Mouse (Mus musculus): ENCODE measurements around the gene Acadsb. TPM values are rescaled to one million over a fixed set of nuclear protein-coding genes. Genes with fewer than 3 reads are reported as not detected.
"Not testable (repeated sequence)": the region's sequence is repeated elsewhere in the genome, so short reads cannot be mapped to it uniquely, and the experiment has no call there.

Acadsb gene
- 146 and 149 TPM in 2 replicates for polyA plus RNA-seq (2015; fragmentation: Nextera tagmentation; extraction: Ambion mirVana)

- under 1% methylated on average over 42 of the region's 42 CpGs for WGBS
- ATAC-seq = peak; percentile 99
- no peaks in the 10 kb centered on the region for H3K9me3 ChIP-seq (ENCODE audit: control insufficient read depth, low read length)
- peak within 1 kb of the TSS; percentile 74 for H3K4me2 ChIP-seq (ENCODE audit: low read length)
- peak within 1 kb of the TSS; percentile 92 for H3K4me3 ChIP-seq (replicated peaks; ENCODE audit: low read length)
- H3K9ac ChIP-seq (replicated peaks; ENCODE audit: low read depth, low read length) = peak within 1 kb of the TSS; percentile 98
- H3K36me3 ChIP-seq (ENCODE audit: control insufficient read depth, insufficient read depth) = no peaks in the 10 kb centered on the region
- H3K4me1 ChIP-seq (replicated peaks; ENCODE audit: control insufficient read depth, insufficient read depth, low read length) = peaks cover 24% of the 10 kb centered on the region
- no peaks in the 10 kb centered on the region for H3K27me3 ChIP-seq (replicated peaks; ENCODE audit: control insufficient read depth, insufficient read depth, low read length)
- H3K27ac ChIP-seq (ENCODE audit: low read length) = peak within 1 kb of the TSS; percentile 72
These were observed at the start of gene Acadsb, which contains the start of gene Ikzf5 for GRCm38 (mm10) chr7:131410416-131411058. Gene Acadsb (plus strand): TSS chr7:131410601. Gene Ikzf5 (minus strand): TSS chr7:131410521.

- under 1% methylated on average over 35 of the region's 35 CpGs for WGBS
- ATAC-seq = peak; percentile 82
- H3K9me3 ChIP-seq (ENCODE audit: control insufficient read depth, low read length) = no peaks in the 10 kb centered on the region
- H3K4me3 ChIP-seq (replicated peaks; ENCODE audit: low read length) = peak overlapping the region; percentile 72
- H3K27me3 ChIP-seq (replicated peaks; ENCODE audit: control insufficient read depth, insufficient read depth, low read length) = no peaks in the 10 kb centered on the region
- H3K4me1 ChIP-seq (replicated peaks; ENCODE audit: control insufficient read depth, insufficient read depth, low read length) = peaks cover 15% of the 10 kb centered on the region
- peak overlapping the region; percentile 72 for H3K27ac ChIP-seq (ENCODE audit: low read length)
- H3K4me2 ChIP-seq (ENCODE audit: low read length) = peak overlapping the region; percentile 89
- peak overlapping the region; percentile 83 for H3K9ac ChIP-seq (replicated peaks; ENCODE audit: low read depth, low read length)
- H3K36me3 ChIP-seq (ENCODE audit: control insufficient read depth, insufficient read depth) = peaks cover 4% of the 10 kb centered on the region; the same call in 1 of the 2 replicates
These were observed 48.2 kb upstream of the Acadsb start for GRCm38 (mm10) chr7:131362269-131362614.

GRCm38 (mm10) chr7:131362615-131363300, 47.6 kb upstream of the Acadsb start, which contains the start of gene 2310057M21Rik:
Gene 2310057M21Rik (minus strand): TSS chr7:131362759.
- Histone ChIP-seq H3K4me3 (replicated peaks; ENCODE audit: low read length) (peak within 1 kb of the TSS; percentile 72), H3K9me3 (ENCODE audit: control insufficient read depth, low read length) (no peaks in the 10 kb centered on the region), H3K4me2 (ENCODE audit: low read length) (peak within 1 kb of the TSS; percentile 89), H3K4me1 (replicated peaks; ENCODE audit: control insufficient read depth, insufficient read depth, low read length) (peaks cover 15% of the 10 kb centered on the region), H3K27me3 (replicated peaks; ENCODE audit: control insufficient read depth, insufficient read depth, low read length) (no peaks in the 10 kb centered on the region), H3K27ac (ENCODE audit: low read length) (peak within 1 kb of the TSS; percentile 78), H3K9ac (replicated peaks; ENCODE audit: low read depth, low read length) (peak within 1 kb of the TSS; percentile 83), H3K36me3 (ENCODE audit: control insufficient read depth, insufficient read depth) (peaks cover 2% of the 10 kb centered on the region; the same call in 1 of the 2 replicates)
- ATAC-seq = peak; percentile 98
- under 1% methylated on average over 55 of the region's 55 CpGs for WGBS

GRCm38 (mm10) chr7:131364131-131364530, 46.3 kb upstream of the Acadsb start:
- WGBS = 95% methylated on average over 8 of the region's 8 CpGs
- H3K36me3 ChIP-seq (ENCODE audit: control insufficient read depth, insufficient read depth) = no peaks in the 10 kb centered on the region
- no peak overlapping the region for H3K27ac ChIP-seq (ENCODE audit: low read length)
- no peak overlapping the region for H3K9ac ChIP-seq (replicated peaks; ENCODE audit: low read depth, low read length)
- no peak for ATAC-seq
- H3K4me2 ChIP-seq (ENCODE audit: low read length) = no peak overlapping the region
- H3K4me1 ChIP-seq (replicated peaks; ENCODE audit: control insufficient read depth, insufficient read depth, low read length) = peaks cover 15% of the 10 kb centered on the region
- no peak overlapping the region for H3K4me3 ChIP-seq (replicated peaks; ENCODE audit: low read length)
- H3K9me3 ChIP-seq (ENCODE audit: control insufficient read depth, low read length) = no peaks in the 10 kb centered on the region
- no peaks in the 10 kb centered on the region for H3K27me3 ChIP-seq (replicated peaks; ENCODE audit: control insufficient read depth, insufficient read depth, low read length)

GRCm38 (mm10) chr7:131370648-131371469, 39.5 kb upstream of the Acadsb start, which contains the start of gene Pstk:
Gene Pstk (plus strand): TSS chr7:131371141.
- peaks cover 6% of the 10 kb centered on the region; the same call in 1 of the 2 replicates for H3K4me1 ChIP-seq (replicated peaks; ENCODE audit: control insufficient read depth, insufficient read depth, low read length)
- H3K4me3 ChIP-seq (replicated peaks; ENCODE audit: low read length) = peak within 1 kb of the TSS; percentile 91
- no peaks in the 10 kb centered on the region for H3K9me3 ChIP-seq (ENCODE audit: control insufficient read depth, low read length)
- peak within 1 kb of the TSS; percentile 98 for H3K9ac ChIP-seq (replicated peaks; ENCODE audit: low read depth, low read length)
- no peaks in the 10 kb centered on the region for H3K27me3 ChIP-seq (replicated peaks; ENCODE audit: control insufficient read depth, insufficient read depth, low read length)
- ATAC-seq = peak; percentile 95
- H3K27ac ChIP-seq (ENCODE audit: low read length) = peak within 1 kb of the TSS; percentile 80
- WGBS = 6% methylated on average over 47 of the region's 47 CpGs
- H3K4me2 ChIP-seq (ENCODE audit: low read length) = peak within 1 kb of the TSS; percentile 92
- H3K36me3 ChIP-seq (ENCODE audit: control insufficient read depth, insufficient read depth) = no peaks in the 10 kb centered on the region

- no peaks in the 10 kb centered on the region for H3K36me3 ChIP-seq (ENCODE audit: control insufficient read depth, insufficient read depth)
- peak overlapping the region; percentile 92 for H3K4me2 ChIP-seq (ENCODE audit: low read length)
- 5% methylated on average over 9 of the region's 9 CpGs for WGBS
- ATAC-seq = no peak; the same call in 1 of the 2 replicates
- H3K27ac ChIP-seq (ENCODE audit: low read length) = peak overlapping the region; percentile 80
- peaks cover 6% of the 10 kb centered on the region; the same call in 1 of the 2 replicates for H3K4me1 ChIP-seq (replicated peaks; ENCODE audit: control insufficient read depth, insufficient read depth, low read length)
- H3K4me3 ChIP-seq (replicated peaks; ENCODE audit: low read length) = peak overlapping the region; percentile 91
- peak overlapping the region; percentile 98 for H3K9ac ChIP-seq (replicated peaks; ENCODE audit: low read depth, low read length)
- H3K27me3 ChIP-seq (replicated peaks; ENCODE audit: control insufficient read depth, insufficient read depth, low read length) = no peaks in the 10 kb centered on the region
- H3K9me3 ChIP-seq (ENCODE audit: control insufficient read depth, low read length) = no peaks in the 10 kb centered on the region
These were observed 38.9 kb upstream of the Acadsb start for GRCm38 (mm10) chr7:131371470-131371860.

GRCm38 (mm10) chr7:131371880-131372651, 38.3 kb upstream of the Acadsb start:
- Histone ChIP-seq H3K9ac (replicated peaks; ENCODE audit: low read depth, low read length) (no peak overlapping the region), H3K4me2 (ENCODE audit: low read length) (peak overlapping the region; percentile 92), H3K27ac (ENCODE audit: low read length) (no peak overlapping the region), H3K9me3 (ENCODE audit: control insufficient read depth, low read length) (no peaks in the 10 kb centered on the region), H3K4me1 (replicated peaks; ENCODE audit: control insufficient read depth, insufficient read depth, low read length) (peaks cover 6% of the 10 kb centered on the region; the same call in 1 of the 2 replicates), H3K4me3 (replicated peaks; ENCODE audit: low read length) (peak overlapping the region; percentile 91), H3K36me3 (ENCODE audit: control insufficient read depth, insufficient read depth) (no peaks in the 10 kb centered on the region), H3K27me3 (replicated peaks; ENCODE audit: control insufficient read depth, insufficient read depth, low read length) (no peaks in the 10 kb centered on the region)
- ATAC-seq = no peak
- 75% methylated on average over 9 of the region's 9 CpGs for WGBS

GRCm38 (mm10) chr7:131391761-131392160, 18.6 kb upstream of the Acadsb start:
- ATAC-seq; H3K4me3 ChIP-seq (replicated peaks; ENCODE audit: low read length); H3K9ac ChIP-seq (replicated peaks; ENCODE audit: low read depth, low read length); H3K9me3 ChIP-seq (ENCODE audit: control insufficient read depth, low read length); H3K4me1 ChIP-seq (replicated peaks; ENCODE audit: control insufficient read depth, insufficient read depth, low read length); H3K27ac ChIP-seq (ENCODE audit: low read length); H3K27me3 ChIP-seq (replicated peaks; ENCODE audit: control insufficient read depth, insufficient read depth, low read length); H3K4me2 ChIP-seq (ENCODE audit: low read length): not testable (repeated sequence)
- H3K36me3 ChIP-seq (ENCODE audit: control insufficient read depth, insufficient read depth) = peaks cover 16% of the 10 kb centered on the region
- WGBS = 90% methylated on average over 6 of the region's 7 CpGs

Measured in forebrain, embryonic 16.5 days (tissue).